Mouse (Mus musculus) cortical plate, adult 2 months (tissue): ENCODE measurements at regions not wholly inside any gene's neighbourhood (a gene's known extent, or its start where the extent isn't known, plus 50 kb on each side); places are given as distances from the start of the nearest gene placed in this dataset.

Experiments used
- H3K27ac ChIP-seq: fragments of 200-500 bp; 2 replicates; pipeline ENCODE4 v1.5.1; 2012; ENCODE audit warnings: low read length, control low read depth, inconsistent platforms; ENCODE audit not compliant: insufficient read depth
- H3K4me1 ChIP-seq: fragments of 200-500 bp; 2 replicates; pipeline ENCODE4 v1.6.1; 2011; ENCODE audit warnings: low read length; ENCODE audit not compliant: control insufficient read depth, insufficient read depth
- H3K4me3 ChIP-seq: fragments of 200-500 bp; 2 replicates; pipeline ENCODE4 v1.5.1; 2011; ENCODE audit warnings: mild to moderate bottlenecking, low read length, control low read depth; ENCODE audit not compliant: insufficient read depth
- CTCF ChIP-seq: fragments of 200-500 bp; IDR thresholded peaks from 2 replicates; pipeline ENCODE4 v1.5.1; 2011; ENCODE audit warnings: mild to moderate bottlenecking, control low read depth, low read length; ENCODE audit not compliant: insufficient read depth; ENCODE audit errors: extremely low read depth
- POLR2A ChIP-seq: fragments of 200-500 bp; IDR thresholded peaks from 2 replicates; pipeline ENCODE4 v1.6.1; 2011; ENCODE audit warnings: mild to moderate bottlenecking, low read length, control low read depth; ENCODE audit not compliant: insufficient read depth; ENCODE audit errors: extremely low read depth

DNA sequence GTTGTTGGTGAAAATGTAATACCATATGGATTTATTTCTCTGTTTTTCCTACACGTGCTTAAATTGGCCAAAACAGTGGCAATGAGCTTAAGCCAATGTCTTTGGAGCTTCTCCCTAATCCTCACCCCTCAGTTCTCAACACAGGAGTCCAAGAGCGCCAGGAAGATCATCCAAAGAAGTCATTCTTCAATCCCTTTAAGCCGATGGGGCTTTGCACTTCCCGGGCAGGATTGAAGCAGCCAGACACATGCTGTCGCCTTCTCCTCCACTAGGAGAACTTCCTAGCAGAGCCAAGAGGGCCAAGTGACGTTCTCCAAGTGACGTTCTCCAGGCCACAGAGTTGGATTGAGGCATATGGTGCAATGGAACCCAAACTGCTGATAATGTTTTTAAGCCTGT, 286.3 kb upstream of the Actbl2 start:
- peaks cover 4% of the 10 kb centered on the region for H3K4me1 ChIP-seq
- 0 out of 2 replicates have a peak overlapping the region, but pooled peaks have one; percentile 26 for H3K27ac ChIP-seq
- TF ChIP-seq CTCF: peak; percentile 23; the same call in 1 of the 2 replicates
- TF ChIP-seq POLR2A: no peak
- no peak overlapping the region for H3K4me3 ChIP-seq

DNA sequence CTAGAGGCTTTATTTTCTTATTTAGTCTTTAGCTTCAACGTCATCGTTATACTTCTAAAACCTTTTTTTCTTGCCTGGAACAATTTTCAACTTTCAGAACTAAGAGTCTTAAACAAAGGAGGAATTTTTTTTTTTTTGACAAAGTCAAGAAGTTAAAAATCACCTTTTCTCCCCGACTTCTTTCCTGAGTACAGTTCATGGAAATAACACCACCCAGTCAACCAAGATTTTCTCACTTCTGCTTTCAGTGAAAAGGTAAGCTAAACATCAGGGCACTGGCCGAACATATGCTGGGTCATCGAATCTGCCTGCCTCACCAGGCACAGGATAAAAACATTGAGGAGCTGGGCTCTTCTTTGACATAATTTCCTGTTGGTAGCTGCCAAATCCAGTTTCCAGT, 277.4 kb upstream of the Actbl2 start:
- Histone ChIP-seq H3K27ac (no peak overlapping the region), H3K4me3 (no peak overlapping the region), H3K4me1 (no peaks in the 10 kb centered on the region)
- no peak for TF ChIP-seq CTCF
- no peak for TF ChIP-seq POLR2A

DNA sequence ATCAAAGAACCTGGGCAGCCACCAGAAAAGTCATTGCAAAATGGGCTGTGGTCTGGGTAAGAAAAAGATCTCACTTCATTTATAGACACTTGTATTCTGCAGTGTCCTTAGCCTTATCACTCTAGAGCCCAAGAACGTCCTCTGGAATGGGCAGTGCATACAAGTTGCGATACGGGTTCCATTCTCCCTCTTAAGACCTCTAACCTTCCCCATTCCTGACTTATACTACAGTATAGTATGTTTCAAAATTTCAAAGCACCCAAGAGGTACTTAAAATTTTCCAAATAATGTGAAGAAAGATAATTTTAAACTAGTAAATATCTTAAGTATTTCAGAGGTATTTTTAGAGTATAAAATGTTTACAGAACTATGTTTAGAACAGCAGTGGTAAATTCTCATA, 276.8 kb upstream of the Actbl2 start:
- Histone ChIP-seq H3K27ac (no peak overlapping the region), H3K4me1 (no peaks in the 10 kb centered on the region), H3K4me3 (no peak overlapping the region)
- TF ChIP-seq CTCF: no peak
- TF ChIP-seq POLR2A: no peak

DNA sequence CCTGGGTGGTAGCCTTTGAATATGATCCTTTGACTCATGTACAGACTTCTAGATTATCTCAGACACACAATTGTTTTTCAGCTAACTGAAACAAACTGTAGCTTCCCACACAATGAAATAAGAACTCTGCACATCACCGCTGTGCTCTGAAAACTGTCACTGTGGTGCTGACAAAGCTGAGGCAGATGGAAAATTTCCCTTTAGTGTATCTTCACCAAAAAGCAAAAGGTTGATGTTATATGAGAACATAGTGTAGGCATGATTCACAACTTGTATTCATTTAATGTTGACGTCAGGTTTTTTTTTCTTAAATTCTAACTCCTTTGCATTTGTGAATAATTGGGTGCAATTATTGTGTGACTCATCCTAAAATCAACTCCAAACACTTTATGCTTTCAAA, 264.1 kb upstream of the Actbl2 start:
- Histone ChIP-seq H3K4me3 (no peak overlapping the region), H3K4me1 (peaks cover 3% of the 10 kb centered on the region; the same call in 1 of the 2 replicates), H3K27ac (peak overlapping the region; percentile 81; the same call in 1 of the 2 replicates)
- TF ChIP-seq POLR2A (no peak), CTCF (no peak)

DNA sequence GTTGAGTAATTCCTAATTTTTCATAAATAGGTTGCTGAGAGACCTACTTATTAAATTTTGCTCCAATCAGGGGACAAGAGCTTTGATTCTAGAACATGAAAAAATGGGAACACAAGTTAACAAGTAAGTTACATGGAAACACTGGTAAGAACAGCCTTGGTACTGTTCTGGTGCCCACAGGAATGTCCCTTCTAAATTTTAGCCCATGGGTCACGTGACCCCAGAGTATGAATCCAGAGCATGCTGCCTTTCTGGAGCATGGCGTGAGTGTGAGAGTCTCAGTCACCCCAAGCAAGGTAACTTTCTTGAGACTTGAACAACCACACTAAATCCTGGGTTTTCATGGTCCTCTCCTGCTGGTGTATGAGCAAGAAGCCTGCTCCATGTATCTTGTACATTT, 263.7 kb upstream of the Actbl2 start:
- H3K27ac ChIP-seq: peak overlapping the region; percentile 23; the same call in 1 of the 2 replicates
- H3K4me3 ChIP-seq: no peak overlapping the region
- peaks cover 3% of the 10 kb centered on the region; the same call in 1 of the 2 replicates for H3K4me1 ChIP-seq
- TF ChIP-seq POLR2A (no peak), CTCF (no peak)

DNA sequence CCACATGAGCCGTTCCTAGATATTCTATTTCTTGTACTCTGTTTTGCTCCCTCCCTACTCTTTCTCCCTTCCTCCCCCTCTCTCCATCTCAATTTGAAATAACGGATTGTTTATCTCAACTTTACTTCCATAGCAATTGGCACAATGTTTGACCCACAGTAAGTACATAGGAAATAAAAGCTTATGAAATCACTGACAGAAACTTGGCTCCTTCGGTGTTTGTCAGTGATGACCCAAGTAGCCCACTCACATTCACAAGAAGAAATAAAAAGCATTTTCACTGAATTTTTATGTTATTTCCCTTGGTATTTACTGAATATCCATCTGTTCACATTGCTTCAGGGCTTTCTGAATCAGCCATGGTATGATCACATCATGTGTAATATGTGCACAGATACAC, 260.2 kb upstream of the Actbl2 start:
- Histone ChIP-seq H3K27ac (no peak overlapping the region), H3K4me1 (peaks cover 3% of the 10 kb centered on the region; the same call in 1 of the 2 replicates), H3K4me3 (no peak overlapping the region)
- TF ChIP-seq POLR2A (no peak), CTCF (no peak)

DNA sequence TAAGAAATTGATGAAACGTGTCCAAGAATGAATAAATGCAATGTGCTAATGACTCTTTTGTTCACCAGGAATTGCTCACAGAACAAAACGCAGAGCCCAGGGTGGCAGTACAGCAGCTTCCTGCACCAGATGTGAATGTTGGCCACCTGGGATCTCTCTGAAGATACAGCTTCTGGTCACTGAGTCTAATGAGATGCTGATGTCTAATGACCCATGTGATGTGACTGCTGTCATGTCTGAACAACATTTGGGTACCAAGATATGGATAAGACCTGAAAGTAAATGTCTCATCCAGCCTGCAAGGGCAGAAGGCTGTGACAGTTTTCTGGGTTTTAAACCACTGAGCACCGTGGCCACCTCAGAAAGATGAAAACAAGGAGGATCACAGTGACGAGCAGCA, 252.1 kb upstream of the Actbl2 start:
- no peaks in the 10 kb centered on the region for H3K4me1 ChIP-seq
- no peak overlapping the region for H3K4me3 ChIP-seq
- no peak for TF ChIP-seq CTCF
- TF ChIP-seq POLR2A: no peak
- H3K27ac ChIP-seq: no peak overlapping the region

DNA sequence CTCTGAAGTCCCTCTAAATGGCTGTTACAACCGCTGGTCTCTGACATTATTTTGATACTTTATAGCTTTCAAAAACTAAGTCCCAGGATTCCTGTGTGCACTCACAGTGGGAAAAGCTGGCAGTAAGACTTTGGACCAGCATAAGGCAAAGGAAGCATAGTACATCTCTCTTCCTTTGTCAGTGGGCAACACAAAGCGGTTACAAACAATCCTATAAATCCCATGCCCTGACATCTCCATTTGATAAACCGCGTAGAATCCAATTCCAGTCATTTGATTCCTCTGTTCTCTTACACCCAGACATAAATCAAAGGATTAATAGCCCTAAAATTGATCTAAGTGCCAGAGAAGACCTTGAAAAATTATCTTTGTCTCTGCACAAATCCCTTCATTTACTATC, 240.7 kb upstream of the Actbl2 start:
- no peaks in the 10 kb centered on the region for H3K4me1 ChIP-seq
- H3K27ac ChIP-seq: no peak overlapping the region
- H3K4me3 ChIP-seq: no peak overlapping the region
- TF ChIP-seq POLR2A: no peak
- TF ChIP-seq CTCF: no peak

DNA sequence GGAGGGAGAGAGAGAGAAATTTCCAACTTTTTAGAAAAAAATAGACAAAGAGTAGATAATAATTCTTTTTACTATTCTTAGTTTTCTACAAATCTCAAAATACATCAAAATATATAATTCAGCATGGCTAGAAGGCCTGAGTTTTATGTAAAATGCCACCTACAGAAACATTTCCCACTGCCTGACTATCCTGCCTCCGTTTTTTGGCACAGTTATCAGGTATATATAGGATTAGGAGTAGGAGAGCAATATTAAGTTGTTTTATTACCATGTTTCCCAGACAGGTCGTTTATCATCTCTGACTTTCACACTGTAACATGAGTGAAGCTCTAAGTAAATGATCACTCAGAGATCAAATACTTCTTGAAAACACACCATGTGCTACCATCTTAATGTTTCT, 224.7 kb upstream of the Actbl2 start:
- H3K4me1 ChIP-seq: no peaks in the 10 kb centered on the region
- TF ChIP-seq CTCF (no peak), POLR2A (no peak)
- no peak overlapping the region for H3K27ac ChIP-seq
- no peak overlapping the region for H3K4me3 ChIP-seq

DNA sequence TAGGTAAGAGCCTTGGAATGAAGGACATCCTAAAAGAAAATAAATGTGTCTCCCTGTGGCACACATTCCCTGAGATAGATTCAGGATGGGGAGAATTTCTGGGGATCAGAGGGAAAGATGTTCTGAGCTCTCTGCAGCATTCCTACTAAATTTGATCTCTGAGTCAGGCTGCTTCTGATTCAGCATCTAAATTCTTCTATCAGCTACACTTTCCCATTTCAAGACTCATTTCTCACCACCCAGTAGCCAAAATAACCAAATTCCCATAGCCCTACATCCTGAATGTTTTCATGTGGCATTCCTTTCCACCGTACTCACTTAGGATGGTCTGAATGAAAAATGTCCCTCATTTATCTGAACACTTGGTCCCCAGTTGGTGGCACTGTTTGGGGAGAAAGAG, 223.2 kb upstream of the Actbl2 start:
- Histone ChIP-seq H3K4me3 (no peak overlapping the region), H3K4me1 (no peaks in the 10 kb centered on the region), H3K27ac (no peak overlapping the region)
- TF ChIP-seq POLR2A (no peak), CTCF (no peak)

DNA sequence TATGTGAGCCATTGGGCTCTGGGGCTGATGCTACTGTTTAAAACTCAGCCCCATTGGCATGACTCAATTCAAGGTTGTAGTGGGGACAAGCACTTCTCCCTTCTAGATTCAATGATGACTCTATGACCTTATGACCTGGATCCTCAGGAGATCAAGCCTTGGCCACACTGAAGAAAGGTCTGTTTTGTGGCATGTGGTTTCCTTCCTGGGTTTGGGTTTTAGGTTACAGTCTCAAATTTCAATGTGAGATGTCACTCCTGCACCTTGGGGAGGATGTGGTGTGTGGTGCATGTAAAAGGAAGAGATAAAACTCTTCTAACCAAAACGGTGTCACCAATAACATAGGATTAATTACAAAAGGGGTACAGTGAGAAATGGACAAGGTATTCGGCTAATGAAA, 211.2 kb upstream of the Actbl2 start:
- TF ChIP-seq CTCF (no peak), POLR2A (no peak)
- no peak overlapping the region for H3K4me3 ChIP-seq
- H3K4me1 ChIP-seq: peaks cover 4% of the 10 kb centered on the region; the same call in 1 of the 2 replicates
- peak overlapping the region; percentile 87 for H3K27ac ChIP-seq
